Mouse (Mus musculus): ENCODE results near the gene Cbln3.

- TF ChIP-seq POLR2A (IDR thresholded peaks at IDR 0.05; ENCODE audit: borderline replicate concordance, insufficient read depth, low read length) (peak; percentile 48; the same call in 1 of the 2 replicates), CTCF (IDR thresholded peaks at IDR 0.05; ENCODE audit: borderline replicate concordance, insufficient read depth, low read depth, low read length) (0 out of 2 replicates have a peak, but pooled peaks have one; percentile 14)
Observed at GRCm38 (mm10) chr14:55877469-55878315, 6.5 kb downstream of the Cbln3 start.
